Mouse (Mus musculus) C2C12 (cell line): Measurements from ENCODE around the gene Tle2. TPM values are rescaled to one million over a fixed set of nuclear protein-coding genes. Genes with fewer than 3 reads are reported as not detected.

Experiments used
- H3K27me3 ChIP-seq: one replicate; pipeline ENCODE4 v1.6.1; 2011; ENCODE audit not compliant: control insufficient read depth, insufficient read depth, insufficient read length
- H3K36me3 ChIP-seq: one replicate; pipeline ENCODE4 v1.6.1; 2011; ENCODE audit not compliant: control insufficient read depth, insufficient read depth
- H3K4me3 ChIP-seq: one replicate; pipeline ENCODE4 v1.5.1; 2011; ENCODE audit warnings: mild to moderate bottlenecking, control low read depth; ENCODE audit not compliant: poor library complexity, insufficient read depth, severe bottlenecking
- H3K79me2 ChIP-seq: one replicate; pipeline ENCODE4 v1.6.1; 2011; ENCODE audit not compliant: control insufficient read depth, insufficient read depth
- H3K79me3 ChIP-seq: one replicate; pipeline ENCODE4 v1.6.1; 2011; ENCODE audit warnings: low read depth, control low read depth
- H3ac ChIP-seq: one replicate; pipeline ENCODE3; 2011; ENCODE audit warnings: low read depth; ENCODE audit not compliant: control insufficient read depth, insufficient read length
- CEBPB ChIP-seq: IDR thresholded peaks from one replicate; pipeline ENCODE4 v1.6.1; 2011; ENCODE audit warnings: low read depth, mild to moderate bottlenecking, control low read depth, moderate library complexity
- CTCF ChIP-seq: IDR thresholded peaks from one replicate; pipeline ENCODE4 v1.5.1; 2011; ENCODE audit not compliant: control insufficient read depth, insufficient read depth, insufficient read length
- FOSL1 ChIP-seq: IDR thresholded peaks from one replicate; pipeline ENCODE4 v1.8.0; 2011; ENCODE audit warnings: mild to moderate bottlenecking, low read length; ENCODE audit not compliant: poor library complexity, insufficient read depth, severe bottlenecking
- MAX ChIP-seq: IDR thresholded peaks from one replicate; pipeline ENCODE4 v1.6.1; 2011; ENCODE audit warnings: mild to moderate bottlenecking, control low read depth
- MYOD1 ChIP-seq: IDR thresholded peaks from one replicate; pipeline ENCODE4 v1.6.1; 2011; ENCODE audit warnings: low read depth; ENCODE audit not compliant: control insufficient read depth, insufficient read length
- MYOG ChIP-seq: IDR thresholded peaks from one replicate; pipeline ENCODE4 v1.6.1; 2011; ENCODE audit not compliant: control insufficient read depth, insufficient read length; ENCODE audit errors: extremely low read depth
- USF1 ChIP-seq: IDR thresholded peaks from one replicate; pipeline ENCODE4 v1.6.1; 2011; ENCODE audit warnings: low read depth, mild to moderate bottlenecking, control low read depth, moderate library complexity
- polyA plus RNA-seq: library from polyadenylated mRNA; unstranded; fragments of >200 nt; fragmentation: generic; extraction: Trizol; gene quantifications from one replicate; pipeline ENCODE4 v1.2.1, GENCODE M21; 2012; ENCODE audit warnings: missing spikeins

Gene Tle2
- polyA plus RNA-seq, 1 experiment = 7.1 TPM

DNA sequence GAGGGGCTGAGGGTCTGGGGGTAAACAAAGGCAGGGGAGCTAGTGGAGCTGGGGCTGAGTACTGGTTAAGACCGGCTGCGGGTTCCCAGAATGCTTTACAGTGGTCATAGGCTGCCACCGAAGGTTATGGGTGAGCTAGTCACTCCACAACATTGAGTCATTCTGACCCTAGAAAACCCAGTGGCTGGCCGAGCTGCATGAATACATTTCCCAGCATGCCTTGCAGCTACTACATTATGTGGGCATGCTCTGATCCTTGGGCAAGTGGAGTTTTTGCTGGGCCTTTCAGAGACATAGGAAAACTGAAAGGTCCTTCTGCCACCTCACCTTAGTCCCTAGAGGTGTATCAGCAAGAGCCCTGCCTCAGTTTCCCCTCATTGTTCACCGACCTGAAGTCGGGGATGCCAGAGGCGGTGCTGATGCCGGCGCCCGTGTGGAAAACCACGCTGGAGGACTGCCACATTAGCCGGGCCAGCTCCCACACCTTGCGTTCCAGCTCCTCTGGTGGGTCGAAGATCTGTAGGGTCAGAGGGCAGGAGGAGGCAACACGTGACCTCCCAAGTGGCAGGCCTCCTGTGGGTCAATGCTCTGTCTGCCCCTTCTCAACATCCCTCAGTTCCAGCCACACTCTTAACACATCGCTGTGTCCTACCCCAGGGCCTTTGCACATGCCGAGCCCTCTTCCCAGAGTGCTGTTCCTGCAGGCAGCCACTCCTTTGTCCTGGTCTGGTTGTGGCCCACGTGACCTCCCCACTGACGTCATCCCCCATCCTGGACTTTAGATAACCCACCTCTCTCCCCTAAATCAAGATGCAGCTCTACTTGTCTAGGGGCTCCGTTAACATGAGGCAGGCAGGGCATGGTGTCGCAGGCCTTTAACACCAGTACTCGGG, 52.0 kb downstream of the Tle2 start:
- H3ac ChIP-seq = no peak overlapping the region
- no peaks in the 10 kb centered on the region for H3K79me3 ChIP-seq
- H3K36me3 ChIP-seq = peaks cover 10% of the 10 kb centered on the region
- no peaks in the 10 kb centered on the region for H3K27me3 ChIP-seq
- peak overlapping the region; percentile 65 for H3K4me3 ChIP-seq
- peaks cover 9% of the 10 kb centered on the region for H3K79me2 ChIP-seq
- TF ChIP-seq MAX (no peak), FOSL1 (no peak), USF1 (peak; percentile 90), CEBPB (no peak), MYOD1 (no peak), MYOG (no peak), CTCF (no peak)

DNA sequence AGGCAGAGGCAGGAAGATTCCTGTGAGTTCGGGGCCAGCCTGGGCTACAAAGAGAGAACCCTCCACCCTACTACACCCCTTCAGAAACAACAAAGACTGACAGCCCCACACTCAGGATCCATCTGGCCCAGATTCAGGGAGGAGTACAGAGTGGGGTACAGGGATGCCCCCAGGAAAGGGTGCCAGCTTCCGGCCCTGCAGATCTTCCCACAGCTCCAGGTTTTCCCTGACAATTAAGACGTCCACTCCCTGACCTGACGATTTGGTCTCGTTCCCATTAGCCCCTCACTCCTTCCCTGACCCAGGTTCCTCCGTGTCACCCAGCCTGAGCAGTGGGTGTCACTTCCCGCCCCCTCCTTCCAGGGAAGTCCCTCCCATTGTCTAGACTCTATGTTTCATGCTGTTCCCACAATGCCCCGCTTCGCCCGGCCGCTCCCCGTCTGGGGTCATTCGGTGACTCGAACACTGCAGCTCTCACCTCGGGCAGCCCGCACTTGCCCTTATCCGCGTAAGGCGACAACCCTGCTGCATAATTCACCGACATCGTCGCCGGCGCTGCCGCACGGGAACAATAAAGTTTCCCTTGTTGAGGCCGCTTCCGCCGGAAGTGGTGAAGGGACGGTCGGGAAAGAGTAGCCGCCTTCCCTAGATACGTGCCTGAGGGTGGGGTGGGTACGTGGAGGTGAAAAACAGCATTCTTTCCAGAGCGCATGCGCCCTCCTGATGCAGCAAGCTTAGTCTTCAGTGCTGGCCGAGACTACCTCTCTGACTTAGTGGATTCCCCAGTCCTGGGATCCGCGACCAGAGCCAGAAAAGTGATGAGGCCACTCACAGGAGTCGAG, 52.9 kb downstream of the Tle2 start, which contains the start of gene Sirt6:
Sirt6 (minus strand) TSS at position 804 of the 842 bp plus-strand sequence.
- TF ChIP-seq FOSL1 = no peak
- TF ChIP-seq MAX = peak; percentile 79
- Histone ChIP-seq H3K79me2 (peaks cover 9% of the 10 kb centered on the region), H3ac (peak within 1 kb of the TSS; percentile 63), H3K36me3 (peaks cover 10% of the 10 kb centered on the region), H3K4me3 (peak within 1 kb of the TSS; percentile 65), H3K79me3 (no peaks in the 10 kb centered on the region), H3K27me3 (no peaks in the 10 kb centered on the region)

DNA sequence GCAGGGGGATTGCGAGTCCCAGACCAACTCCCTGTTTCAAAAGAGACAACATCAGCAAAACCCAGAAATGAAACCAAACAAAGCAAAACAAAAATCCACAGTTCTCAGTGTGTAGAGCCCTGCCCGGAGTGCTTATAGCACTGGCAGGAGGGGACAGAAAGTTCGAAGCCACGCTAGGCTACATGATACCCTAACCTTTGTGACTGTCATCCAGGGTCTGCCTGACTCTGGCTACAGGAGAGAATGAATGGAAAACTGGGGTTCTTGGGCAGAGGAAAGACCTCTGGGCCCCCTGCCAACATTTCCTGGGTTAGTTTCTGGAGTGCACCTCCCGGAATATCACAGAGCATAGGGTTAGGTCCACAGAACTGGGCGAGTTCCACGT, 53.5 kb downstream of the Tle2 start:
- Histone ChIP-seq H3K79me3 (no peaks in the 10 kb centered on the region), H3K27me3 (no peaks in the 10 kb centered on the region), H3K36me3 (peaks cover 10% of the 10 kb centered on the region), H3K4me3 (peak overlapping the region; percentile 65), H3K79me2 (peaks cover 9% of the 10 kb centered on the region), H3ac (peak overlapping the region; percentile 52)
- no peak for TF ChIP-seq MYOD1
- no peak for TF ChIP-seq CEBPB
- no peak for TF ChIP-seq CTCF
- no peak for TF ChIP-seq FOSL1
- TF ChIP-seq MYOG = no peak
- TF ChIP-seq MAX = no peak
- no peak for TF ChIP-seq USF1

DNA sequence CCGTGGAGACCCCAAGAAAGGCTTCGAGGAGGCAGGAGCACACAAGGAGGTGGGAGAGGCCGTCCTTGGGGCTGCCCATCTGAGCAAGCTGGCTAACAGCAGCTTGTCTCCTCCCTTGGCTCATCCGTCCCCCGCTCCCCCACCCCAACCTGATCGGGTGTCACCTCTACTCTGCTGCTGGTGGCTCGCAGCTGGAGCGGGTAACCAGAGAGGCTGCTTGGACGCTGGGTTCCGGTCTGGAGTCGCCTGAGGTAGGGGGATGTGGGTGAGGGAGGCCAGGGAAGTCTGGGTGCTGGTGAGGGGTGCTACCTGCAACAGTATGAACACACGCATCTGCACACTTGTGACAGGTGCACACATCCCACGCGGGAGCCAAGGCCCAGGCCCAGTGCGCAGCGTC, 54.0 kb downstream of the Tle2 start, which contains the start of gene Ankrd24:
Ankrd24 (plus strand) TSS at position 151 of the 400 bp plus-strand sequence.
- Histone ChIP-seq H3K79me2 (peaks cover 9% of the 10 kb centered on the region), H3K27me3 (no peaks in the 10 kb centered on the region), H3ac (peak within 1 kb of the TSS; percentile 63), H3K4me3 (peak within 1 kb of the TSS; percentile 65), H3K36me3 (peaks cover 10% of the 10 kb centered on the region), H3K79me3 (no peaks in the 10 kb centered on the region)
- TF ChIP-seq USF1 (no peak), MYOG (no peak), CEBPB (no peak), CTCF (no peak), MAX (no peak), FOSL1 (no peak), MYOD1 (no peak)

DNA sequence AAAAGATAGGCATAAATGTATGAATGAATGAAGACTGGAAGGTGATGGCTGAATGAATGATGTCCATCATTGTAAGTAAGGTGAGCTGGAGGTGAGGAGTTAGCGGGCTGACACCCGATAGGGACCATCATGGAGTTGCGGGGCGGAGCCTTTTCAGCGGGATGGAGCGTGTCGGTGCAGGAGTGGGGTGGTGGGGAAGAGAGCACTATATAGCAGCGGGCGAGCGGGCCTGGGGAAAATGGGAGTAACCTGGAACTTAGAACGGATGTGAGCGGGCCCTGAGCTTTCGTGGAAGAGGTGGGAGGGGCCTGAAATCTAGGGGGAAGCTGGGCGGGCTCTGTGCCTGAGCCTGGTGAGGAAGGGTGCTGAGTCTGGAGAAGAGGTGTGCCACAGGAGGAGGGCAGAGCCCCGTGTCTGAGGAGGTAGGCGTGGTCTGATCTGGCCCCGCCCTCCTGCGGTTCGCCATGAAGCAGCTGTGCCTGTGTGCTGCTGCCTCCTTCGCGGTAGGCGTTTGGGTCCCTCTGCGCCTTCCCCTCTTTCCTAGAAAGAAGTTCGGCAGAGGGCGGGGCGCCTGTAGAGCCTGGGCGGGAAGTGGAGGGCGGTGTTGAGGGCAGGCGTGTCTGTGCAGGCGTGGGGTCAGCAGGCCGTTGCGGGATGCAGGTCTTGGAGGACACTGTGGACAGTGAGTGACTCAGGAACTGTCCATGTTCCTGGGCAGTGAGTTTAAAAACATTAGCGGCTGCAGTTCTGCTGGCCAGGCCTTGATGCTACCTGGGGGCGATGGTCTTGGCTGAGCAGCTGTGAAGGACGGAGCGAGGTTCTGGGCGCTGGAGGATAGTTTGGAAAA, 59.1 kb downstream of the Tle2 start:
- peak overlapping the region; percentile 11 for H3K4me3 ChIP-seq
- H3K79me2 ChIP-seq = no peaks in the 10 kb centered on the region
- no peaks in the 10 kb centered on the region for H3K79me3 ChIP-seq
- H3K36me3 ChIP-seq = no peaks in the 10 kb centered on the region
- peak overlapping the region; percentile 0 for H3ac ChIP-seq
- peaks cover 2% of the 10 kb centered on the region for H3K27me3 ChIP-seq
- TF ChIP-seq MYOD1 (peak; percentile 63), USF1 (no peak), CTCF (no peak)
